Mouse (Mus musculus) heart, embryonic 10.5 days (tissue): ENCODE results near the gene Rs1. TPM values are rescaled to one million over a fixed set of nuclear protein-coding genes. Genes with fewer than 3 reads are reported as not detected.

Source experiments
- polyA plus RNA-seq: library from polyadenylated mRNA; unstranded; fragments of >200 nt; fragmentation: Nextera tagmentation; extraction: Ambion mirVana; gene quantifications from 2 replicates; pipeline ENCODE4 v1.2.1, GENCODE M21; 2016

Gene Rs1
- polyA plus RNA-seq, 1 experiment from 2014 or later: not detected

Other genes with a start within 250 kb of the Rs1 start
- gene Ppef1, start 32.2 kb upstream of the Rs1 start, polyA plus RNA-seq: 0.08 and 0.11 TPM in 2 replicates
- gene Gja6, start 139.0 kb downstream of the Rs1 start, polyA plus RNA-seq: 0.20 and 0.48 TPM in 2 replicates
- gene Cdkl5, start 226.7 kb downstream of the Rs1 start, polyA plus RNA-seq: 1.5 and 1.6 TPM in 2 replicates